Mouse (Mus musculus) lung, postnatal 36 days (tissue): ENCODE data around the gene 1600015I10Rik.

Source experiments
- DNase-seq: peaks from one replicate; pipeline ENCODE4 v3.0.0; 2022; ENCODE audit warnings: mixed read lengths

1600015I10Rik gene

GRCm38 (mm10) chr6:48974663-48975062 lies 45.0 kb downstream of the 1600015I10Rik start, which contains the start of gene Doxl2:
Gene Doxl2 (plus strand): TSS chr6:48974963.
- no peak for DNase-seq

DNA sequence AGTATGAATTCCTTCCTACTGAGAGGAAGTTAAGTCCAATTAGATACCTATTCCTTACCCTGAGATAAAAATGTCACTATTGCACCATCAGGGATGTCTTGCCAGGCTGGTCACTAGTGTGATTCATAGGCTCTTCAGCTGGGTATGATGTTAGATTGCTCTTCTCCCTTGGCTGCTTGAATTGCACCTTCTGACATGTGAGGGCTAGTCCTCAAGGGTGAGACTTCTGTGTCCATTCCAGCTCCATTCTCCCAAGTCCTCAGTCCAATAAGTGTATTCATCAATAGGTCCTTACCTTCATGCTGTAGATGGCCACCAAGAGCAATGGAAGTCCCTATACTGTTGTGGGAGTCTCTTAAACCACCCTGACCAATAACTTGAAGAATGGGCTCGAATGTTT lies 49.9 kb downstream of the 1600015I10Rik start:
- no peak for DNase-seq

DNA sequence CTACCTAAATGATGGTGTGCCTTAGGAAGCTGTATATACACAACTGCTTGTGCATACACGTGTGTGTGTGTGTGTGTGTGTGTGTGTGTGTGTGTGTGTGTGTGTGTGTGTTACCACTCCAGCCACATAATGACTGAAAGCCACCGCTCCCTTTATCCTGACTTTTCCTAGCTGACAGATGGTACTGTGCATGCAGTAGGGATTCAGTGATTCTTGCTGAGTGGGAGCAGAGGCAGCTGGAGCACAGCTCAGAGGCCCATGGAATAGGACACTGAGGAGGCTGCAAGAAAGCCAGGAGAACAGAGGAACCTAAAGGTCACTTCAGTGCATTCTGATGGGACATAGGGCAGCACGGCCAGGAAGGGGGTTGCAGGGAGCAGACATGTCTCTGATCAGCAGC lies 52.6 kb downstream of the 1600015I10Rik start:
- DNase-seq, result no peak
